Mouse (Mus musculus): Measurements from ENCODE around the gene Parvb.

GRCm38 (mm10) chr15:84260123-84260822 lies 28.4 kb downstream of the Parvb start:
- TF ChIP-seq CTCF (IDR thresholded peaks at IDR 0.05; ENCODE audit: low read depth, low read length) (no peak), POLR2AphosphoS5 (IDR thresholded peaks at IDR 0.05; ENCODE audit: insufficient replicate concordance, low read depth, low read length) (no peak), GATA1 (IDR thresholded peaks at IDR 0.05; ENCODE audit: borderline replicate concordance, low read length) (no peak)

All from G1E (cell line).